Mouse (Mus musculus) heart, adult 10 weeks (tissue): ENCODE data around the gene Swi5. TPM values are rescaled to one million over a fixed set of nuclear protein-coding genes. Genes with fewer than 3 reads are reported as not detected.

Source experiments
- polyA plus RNA-seq: library from polyadenylated mRNA; stranded (reverse); fragments of 350-450 nt; fragmentation: Illumina TruSeq; extraction: RNeasy Lipid Tissue Mini Kit (QIAGEN cat#74804); gene quantifications from one replicate; pipeline ENCODE4 v1.2.3, GENCODE M21; 2014; ENCODE audit warnings: low read depth, low replicate concordance

Swi5 gene
- 396 TPM for polyA plus RNA-seq

GRCm38 (mm10) chr2:32287923-32288367, at the start of gene Swi5:
Swi5 (minus strand) TSS chr2:32288075.

GRCm38 (mm10) chr2:32287334-32287840, 488 bp downstream of the Swi5 start, which contains the start of gene Golga2:
Golga2 (plus strand) TSS chr2:32287384.

DNA sequence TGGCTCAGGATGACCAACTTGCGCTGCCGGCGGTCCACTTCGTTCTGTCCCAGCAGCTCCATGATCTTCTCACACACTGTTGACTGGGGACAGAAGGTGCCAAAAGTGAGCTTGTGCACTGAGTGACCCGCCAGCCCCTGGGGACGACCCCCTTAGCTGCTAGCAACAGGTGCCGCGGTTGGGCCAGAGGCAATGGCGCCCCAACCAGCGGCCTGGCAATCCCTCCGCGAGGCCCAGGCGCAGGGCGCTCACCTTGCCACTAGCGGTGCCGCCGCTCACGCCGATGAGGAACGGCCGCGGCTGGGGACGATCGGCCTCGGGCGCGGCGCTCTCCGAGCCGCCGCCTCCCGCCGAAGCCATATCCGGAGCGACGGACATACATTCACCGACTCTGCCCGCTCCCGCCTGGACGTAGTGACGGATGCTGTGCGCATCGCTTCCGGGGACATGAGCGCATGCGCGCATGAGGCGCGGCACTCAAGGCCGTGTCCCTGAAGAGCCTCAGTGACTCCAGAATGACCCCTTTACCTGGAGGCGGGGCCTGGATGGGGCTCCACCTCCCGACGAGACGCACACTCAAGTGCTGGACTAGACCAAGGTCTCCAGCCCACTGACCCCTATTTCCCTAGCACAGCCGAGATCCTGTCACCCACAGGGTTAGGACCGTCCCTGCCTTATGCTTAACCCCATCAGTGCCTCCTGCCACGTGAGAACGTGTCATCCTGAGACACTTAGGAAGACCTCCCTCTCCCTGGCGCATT, 28.0 kb downstream of the Swi5 start, which contains the start of gene Uck1:
Uck1 (minus strand) TSS at position 503 of the 761 bp plus-strand sequence.

GRCm38 (mm10) chr2:32235886-32236759, 51.8 kb downstream of the Swi5 start, which contains the start of gene Pomt1:
Pomt1 (plus strand) TSS chr2:32236590.

Other genes starting within 250 kb of the Swi5 start
- 17.0 TPM for gene Fam78a, start 203.2 kb downstream of the Swi5 start, polyA plus RNA-seq
- gene Plpp7, start 192.5 kb downstream of the Swi5 start, polyA plus RNA-seq: 35.4 TPM
- 48.3 TPM for gene Prrc2b, start 137.0 kb downstream of the Swi5 start, polyA plus RNA-seq
- 14.1 TPM for gene Pomt1, start 51.5 kb downstream of the Swi5 start, polyA plus RNA-seq
- 30.1 TPM for gene Uck1, start 27.9 kb downstream of the Swi5 start, polyA plus RNA-seq
- gene Golga2, start 691 bp downstream of the Swi5 start, polyA plus RNA-seq: 65.1 TPM
- gene Ciz1, start 64.3 kb upstream of the Swi5 start, polyA plus RNA-seq: 53.9 TPM
- gene Dnm1, start 65.3 kb upstream of the Swi5 start, polyA plus RNA-seq: 7.4 TPM
- 56.1 TPM for gene 1110008P14Rik, start 93.9 kb upstream of the Swi5 start, polyA plus RNA-seq
- 9.4 TPM for gene Lcn2, start 100.2 kb upstream of the Swi5 start, polyA plus RNA-seq
- 75.8 TPM for gene Ptges2, start 107.8 kb upstream of the Swi5 start, polyA plus RNA-seq
- gene Naif1, start 162.4 kb upstream of the Swi5 start, polyA plus RNA-seq: 2.4 TPM
- gene Slc25a25, start 163.4 kb upstream of the Swi5 start, polyA plus RNA-seq: 7.5 TPM
- 7.4 TPM for gene Fam102a, start 247.3 kb upstream of the Swi5 start, polyA plus RNA-seq